Mouse (Mus musculus) c-Kit-negative CD71-positive TER-119-positive erythroid progenitor cells, embryonic 14.5 days (primary cell): ENCODE results near the gene Sdhb.
A peak's percentile ranks its signal among the peaks of the same experiment; 100 is the strongest.

Experiments used
- DNase-seq: peaks from one replicate; pipeline ENCODE4 v3.0.0-alpha.2; 2013; ENCODE audit warnings: low read depth, low spot score

The Sdhb gene

GRCm38 (mm10) chr4:140977886-140978692, 17.1 kb downstream of the Sdhb start:
- DNase-seq: no peak

- DNase-seq: no peak
These were observed 20.6 kb downstream of the Sdhb start for GRCm38 (mm10) chr4:140981605-140982004.

GRCm38 (mm10) chr4:140982808-140983207, 21.8 kb downstream of the Sdhb start:
- no peak for DNase-seq

GRCm38 (mm10) chr4:140983442-140983841, 22.4 kb downstream of the Sdhb start:
- DNase-seq: no peak

- DNase-seq: no peak
These were observed 23.5 kb downstream of the Sdhb start for GRCm38 (mm10) chr4:140984544-140984943.

GRCm38 (mm10) chr4:140986024-140986710, 25.2 kb downstream of the Sdhb start:
- DNase-seq: no peak

GRCm38 (mm10) chr4:140986711-140987395, 25.9 kb downstream of the Sdhb start, which contains the start of gene Atp13a2:
Atp13a2 (plus strand) TSS chr4:140986873.
- peak; percentile 66 for DNase-seq

GRCm38 (mm10) chr4:140987476-140987875, 26.5 kb downstream of the Sdhb start:
- DNase-seq: no peak

GRCm38 (mm10) chr4:140988706-140989290, 27.8 kb downstream of the Sdhb start:
- DNase-seq: no peak

GRCm38 (mm10) chr4:140989447-140989846, 28.4 kb downstream of the Sdhb start:
- DNase-seq: no peak

- DNase-seq: no peak
These were observed 31.2 kb downstream of the Sdhb start for GRCm38 (mm10) chr4:140992215-140992614.

- DNase-seq: no peak
These were observed 32.8 kb downstream of the Sdhb start for GRCm38 (mm10) chr4:140993846-140994245.

- DNase-seq: no peak
These were observed 34.8 kb downstream of the Sdhb start for GRCm38 (mm10) chr4:140995811-140996210.

GRCm38 (mm10) chr4:140996812-140997211, 35.8 kb downstream of the Sdhb start:
- DNase-seq: no peak

GRCm38 (mm10) chr4:141005983-141006382, 45.0 kb downstream of the Sdhb start:
- DNase-seq: no peak

- no peak for DNase-seq
These were observed 47.0 kb downstream of the Sdhb start for GRCm38 (mm10) chr4:141008028-141008427.

GRCm38 (mm10) chr4:141010118-141010517, 49.1 kb downstream of the Sdhb start, which contains the start of gene Mfap2:
Mfap2 (plus strand) TSS chr4:141010418.
- no peak for DNase-seq

- no peak for DNase-seq
These were observed 49.5 kb downstream of the Sdhb start for GRCm38 (mm10) chr4:141010526-141010925.

- DNase-seq: no peak
These were observed 50.0 kb downstream of the Sdhb start for GRCm38 (mm10) chr4:141010941-141011429.

GRCm38 (mm10) chr4:141011556-141012328, 50.7 kb downstream of the Sdhb start:
- no peak for DNase-seq

- DNase-seq: no peak
These were observed 51.6 kb downstream of the Sdhb start for GRCm38 (mm10) chr4:141012558-141012957.
